ENCODE assay signal across 8 mouse cellular contexts in the genomic region with DNA sequence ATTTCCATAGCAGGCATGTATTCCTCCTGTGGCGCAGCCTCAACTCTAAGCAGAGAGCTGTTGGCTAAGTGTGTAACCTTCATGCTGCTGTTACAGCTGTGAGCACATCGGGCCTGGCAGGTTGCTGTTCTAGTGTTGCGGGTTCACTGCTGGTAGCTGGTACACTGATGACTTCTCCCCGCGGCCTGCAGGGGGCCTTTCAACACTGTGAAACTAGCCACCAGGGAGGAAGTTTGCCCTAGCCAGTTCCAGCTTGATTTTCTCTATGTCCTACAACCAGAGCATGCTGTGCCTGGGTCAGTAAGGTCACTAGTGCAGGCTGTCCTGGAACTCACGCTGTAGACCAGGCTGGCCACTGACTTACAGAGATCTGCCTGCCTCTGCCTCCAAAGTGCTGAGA. TPM values are rescaled to one million over a fixed set of nuclear protein-coding genes. Genes with fewer than 3 reads are reported as not detected.
A peak's percentile ranks its signal among the peaks of the same experiment; 100 is the strongest.
DNase-seq lines count a peak whose midpoint lies in the region; ATAC-seq lines count a peak whose summit lies in the region.

No protein-coding gene starts in this region.

- H3K27me3 ChIP-seq in midbrain, embryonic 11.5 days (ENCODE audit: control insufficient read depth, insufficient read depth, low read length) = no peaks in the 10 kb centered on the region
- no peaks in the 10 kb centered on the region for H3K27me3 ChIP-seq in midbrain, embryonic 15.5 days (replicated peaks)

- no peaks in the 10 kb centered on the region for H3K4me1 ChIP-seq in midbrain, embryonic 11.5 days (ENCODE audit: control insufficient read depth, insufficient read depth, low read length)
- H3K4me1 ChIP-seq in midbrain, embryonic 15.5 days = no peaks in the 10 kb centered on the region

- no peak for ATAC-seq in CD4-positive, CD25-positive, alpha-beta regulatory T cell, adult 4 months
- no peak for ATAC-seq in midbrain, embryonic 11.5 days (ENCODE audit: low FRiP score)
- ATAC-seq in midbrain, embryonic 15.5 days (replicated peaks) = no peak
- ATAC-seq in megakaryocyte-erythroid progenitor cell, adult 5-6 weeks (replicated peaks; ENCODE audit: low FRiP score, low TSS enrichment, poor library complexity, severe bottlenecking) = peak; percentile 72; the same call in 1 of the 2 replicates
- ATAC-seq in erythroid progenitor cell, adult 5-6 weeks (replicated peaks; ENCODE audit: low FRiP score, poor library complexity, severe bottlenecking) = no peak

- peaks cover 21% of the 10 kb centered on the region for H3K36me3 ChIP-seq in midbrain, embryonic 11.5 days (ENCODE audit: control insufficient read depth, insufficient read depth, low read length)
- peaks cover 42% of the 10 kb centered on the region for H3K36me3 ChIP-seq in midbrain, embryonic 15.5 days (replicated peaks)

- WGBS in midbrain, embryonic 11.5 days = 75% methylated on average over 6 of the region's 6 CpGs
- WGBS in midbrain, embryonic 15.5 days = 71% methylated on average over 6 of the region's 6 CpGs

- H3K9me3 ChIP-seq in midbrain, embryonic 11.5 days (ENCODE audit: control insufficient read depth, low read length) = no peaks in the 10 kb centered on the region
- no peaks in the 10 kb centered on the region for H3K9me3 ChIP-seq in midbrain, embryonic 15.5 days

- peak; percentile 69 for DNase-seq in CD4-positive, CD25-positive, alpha-beta regulatory T cell, adult 2 months (ENCODE audit: low read depth, low spot score)
- peak; percentile 72 for DNase-seq in midbrain, embryonic 11.5 days (ENCODE audit: low spot score, missing footprints)
- DNase-seq in cerebellum, adult 9-11 months = peak; percentile 51
- DNase-seq in kidney, postnatal 10 days = peak; percentile 54

- H3K9ac ChIP-seq in midbrain, embryonic 11.5 days (ENCODE audit: low read length) = no peak overlapping the region
- no peak overlapping the region for H3K9ac ChIP-seq in midbrain, embryonic 15.5 days

- no peak overlapping the region for H3K4me2 ChIP-seq in midbrain, embryonic 11.5 days
- no peak overlapping the region for H3K4me2 ChIP-seq in midbrain, embryonic 15.5 days

- H3K27ac ChIP-seq in midbrain, embryonic 11.5 days (ENCODE audit: low read depth, low read length) = no peak overlapping the region
- H3K27ac ChIP-seq in midbrain, embryonic 15.5 days = no peak overlapping the region

- H3K4me3 ChIP-seq in midbrain, embryonic 11.5 days (ENCODE audit: low read depth, low read length) = no peak overlapping the region
- no peak overlapping the region for H3K4me3 ChIP-seq in midbrain, embryonic 15.5 days

RNA-seq across cellular contexts. Expression of a gene that starts 14.4 kb away (rescaled TPM):
- polyA plus RNA-seq in CD4-positive, CD25-positive, alpha-beta regulatory T cell, adult 4 months (2017; shearing (Covaris generic)) = 10 to 100 TPM; 39.2 to 57.3 TPM
- polyA plus RNA-seq in midbrain, embryonic 11.5 days (2014; fragmentation: Nextera tagmentation; extraction: Ambion mirVana) = 62.6 and 69.0 TPM in 2 replicates
- 60.8 and 66.1 TPM in 2 replicates for polyA plus RNA-seq in midbrain, embryonic 15.5 days (2015; fragmentation: Nextera tagmentation; extraction: Ambion mirVana)
- total RNA-seq in megakaryocyte-erythroid progenitor cell, adult 5-6 weeks (2014; fragmentation: Nextera tagmentation) = 61.9 and 65.5 TPM in 2 replicates
- 60.3 and 82.2 TPM in 2 replicates for total RNA-seq in megakaryocyte-erythroid progenitor cell, adult 5-6 weeks (2017)
- total RNA-seq in erythroid progenitor cell, adult 5-6 weeks (2015; ENCODE audit: low replicate concordance) = 28.5 and 59.9 TPM in 2 replicates
- 25.1 and 48.1 TPM in 2 replicates for total RNA-seq in erythroid progenitor cell, adult 5-6 weeks (2017; ENCODE audit: low replicate concordance)

RNA-seq across cellular contexts. Expression of a gene that starts 23.9 kb away (rescaled TPM):
- polyA plus RNA-seq in CD4-positive, CD25-positive, alpha-beta regulatory T cell, adult 4 months (2017; shearing (Covaris generic)) = 10 to 100 TPM; 15.0 to 25.3 TPM
- 24.6 and 26.5 TPM in 2 replicates for polyA plus RNA-seq in midbrain, embryonic 11.5 days (2014; fragmentation: Nextera tagmentation; extraction: Ambion mirVana)
- 38.7 and 40.5 TPM in 2 replicates for polyA plus RNA-seq in midbrain, embryonic 15.5 days (2015; fragmentation: Nextera tagmentation; extraction: Ambion mirVana)
- total RNA-seq in megakaryocyte-erythroid progenitor cell, adult 5-6 weeks (2014; fragmentation: Nextera tagmentation) = 30.3 and 38.1 TPM in 2 replicates
- total RNA-seq in megakaryocyte-erythroid progenitor cell, adult 5-6 weeks (2017) = 2.3 and 31.3 TPM in 2 replicates
- 11.2 and 18.9 TPM in 2 replicates for total RNA-seq in erythroid progenitor cell, adult 5-6 weeks (2015; ENCODE audit: low replicate concordance)
- total RNA-seq in erythroid progenitor cell, adult 5-6 weeks (2017; ENCODE audit: low replicate concordance) = 1.6 and 6.8 TPM in 2 replicates

RNA-seq across cellular contexts. Expression of a gene that starts 23.9 kb away (rescaled TPM):
- polyA plus RNA-seq in CD4-positive, CD25-positive, alpha-beta regulatory T cell, adult 4 months (2017; shearing (Covaris generic)) = 100 to 1,000 TPM; 191 to 306 TPM
- polyA plus RNA-seq in midbrain, embryonic 11.5 days (2014; fragmentation: Nextera tagmentation; extraction: Ambion mirVana) = 62.5 and 63.5 TPM in 2 replicates
- polyA plus RNA-seq in midbrain, embryonic 15.5 days (2015; fragmentation: Nextera tagmentation; extraction: Ambion mirVana) = 156 and 157 TPM in 2 replicates
- 9.4 and 9.8 TPM in 2 replicates for total RNA-seq in megakaryocyte-erythroid progenitor cell, adult 5-6 weeks (2014; fragmentation: Nextera tagmentation)
- 2.4 and 7.8 TPM in 2 replicates for total RNA-seq in megakaryocyte-erythroid progenitor cell, adult 5-6 weeks (2017)
- 43.2 and 88.0 TPM in 2 replicates for total RNA-seq in erythroid progenitor cell, adult 5-6 weeks (2015; ENCODE audit: low replicate concordance)
- 19.1 and 26.3 TPM in 2 replicates for total RNA-seq in erythroid progenitor cell, adult 5-6 weeks (2017; ENCODE audit: low replicate concordance)

RNA-seq across cellular contexts. Expression of a gene that starts 53.8 kb away (rescaled TPM):
- polyA plus RNA-seq in CD4-positive, CD25-positive, alpha-beta regulatory T cell, adult 4 months (2017; shearing (Covaris generic)) = under 1 TPM in 1 of 2 experiments, not detected in 1; 0.28 TPM
- polyA plus RNA-seq in midbrain, embryonic 11.5 days (2014; fragmentation: Nextera tagmentation; extraction: Ambion mirVana) = 0.18 and 0.21 TPM in 2 replicates
- polyA plus RNA-seq in midbrain, embryonic 15.5 days (2015; fragmentation: Nextera tagmentation; extraction: Ambion mirVana) = 0.83 and 0.99 TPM in 2 replicates
- total RNA-seq in megakaryocyte-erythroid progenitor cell, adult 5-6 weeks (2014; fragmentation: Nextera tagmentation) = 2.4 and 2.6 TPM in 2 replicates
- total RNA-seq in megakaryocyte-erythroid progenitor cell, adult 5-6 weeks (2017) = 0.23 TPM in 1 of 2 replicates, not detected in the other
- total RNA-seq in erythroid progenitor cell, adult 5-6 weeks (2015; ENCODE audit: low replicate concordance) = not detected in 2 replicates
- not detected in 2 replicates for total RNA-seq in erythroid progenitor cell, adult 5-6 weeks (2017; ENCODE audit: low replicate concordance)
